Mouse (Mus musculus) brain, embryonic 14.5 days (tissue): ENCODE measurements at regions not wholly inside any gene's neighbourhood (a gene's known extent, or its start where the extent isn't known, plus 50 kb on each side); places are given as distances from the start of the nearest gene placed in this dataset.

Experiments used
- CTCF ChIP-seq: fragments of 200-500 bp; IDR thresholded peaks from 2 replicates; pipeline ENCODE4 v1.5.1; 2012; ENCODE audit warnings: inconsistent platforms, mild to moderate bottlenecking, moderate library complexity, borderline replicate concordance; ENCODE audit not compliant: insufficient read depth, insufficient read length; ENCODE audit errors: extremely low read depth
- POLR2A ChIP-seq: fragments of 200-500 bp; IDR thresholded peaks from 2 replicates; pipeline ENCODE4 v1.6.1; 2012; ENCODE audit warnings: mild to moderate bottlenecking, inconsistent platforms, borderline replicate concordance; ENCODE audit not compliant: poor library complexity, insufficient read depth, insufficient read length, severe bottlenecking; ENCODE audit errors: extremely low read depth

DNA sequence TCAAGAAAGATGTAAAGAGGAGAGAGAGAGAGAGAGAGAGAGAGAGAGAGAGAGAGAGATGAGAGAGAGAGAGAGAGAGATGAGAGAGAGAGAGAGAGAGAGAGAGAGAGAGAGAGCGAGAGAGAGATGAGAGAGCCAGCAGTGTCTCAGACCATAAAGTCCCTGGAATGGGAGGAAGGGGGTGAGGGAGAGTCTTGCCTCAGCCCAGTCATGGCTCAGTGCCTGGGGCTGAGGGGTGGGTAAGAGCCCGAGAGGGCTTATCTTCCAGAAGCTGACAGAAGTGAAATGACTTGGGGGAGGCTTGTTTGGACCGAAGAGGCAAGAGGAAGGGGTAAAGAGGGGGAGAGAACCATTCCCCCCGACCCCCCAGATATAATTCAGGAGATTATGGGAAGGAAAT lies 79.6 kb downstream of the Hif1an start:
- TF ChIP-seq POLR2A (no peak), CTCF (no peak)
